Mouse (Mus musculus): ENCODE measurements at regions not wholly inside any gene's neighbourhood (a gene's known extent, or its start where the extent isn't known, plus 50 kb on each side); places are given as distances from the start of the nearest gene placed in this dataset.
A peak's percentile ranks its signal among the peaks of the same experiment; 100 is the strongest.

DNA sequence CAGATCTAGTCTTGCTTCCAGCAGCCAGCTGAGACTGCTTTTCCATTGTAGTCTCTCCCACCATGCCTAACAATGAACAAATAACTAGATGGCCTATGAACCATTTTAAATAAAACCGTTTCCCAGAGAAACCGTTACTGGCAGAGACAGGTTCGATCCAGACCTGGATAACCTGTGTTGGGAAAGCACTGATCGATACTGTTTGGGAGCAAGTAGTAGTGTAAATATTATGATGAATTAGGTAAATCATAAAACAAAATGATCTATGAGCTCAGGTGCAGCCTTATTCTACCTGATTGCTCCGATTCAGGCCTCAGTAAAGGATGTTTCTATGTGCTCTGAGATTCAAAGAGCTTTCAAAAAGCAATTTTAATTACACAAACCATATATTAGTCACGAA lies 211.9 kb upstream of the Nr5a2 start:
- no peak for DNase-seq (ENCODE audit: inconsistent age in 2 of 2, low spot score in 1 of 2)

DNA sequence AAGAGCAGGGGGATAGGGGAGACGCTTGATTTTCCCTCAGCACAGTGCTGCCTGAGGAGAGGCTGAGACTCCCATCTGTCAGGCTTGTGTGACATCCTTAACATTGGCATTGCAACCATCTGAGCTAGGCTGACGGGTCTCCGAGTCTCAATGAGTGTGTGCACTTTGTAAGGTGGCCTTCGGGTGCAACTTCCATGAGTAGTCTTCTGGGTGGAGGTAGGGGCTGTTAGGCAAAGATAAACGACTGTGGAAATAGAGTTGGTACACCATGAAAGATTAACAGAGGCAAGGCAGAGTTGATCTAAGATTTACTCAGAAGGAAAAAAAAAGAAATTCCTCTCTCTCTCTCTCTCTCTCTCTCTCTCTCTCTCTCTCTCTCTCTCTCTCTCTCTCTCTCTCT lies 211.2 kb upstream of the Nr5a2 start:
- DNase-seq (ENCODE audit: inconsistent age in 2 of 2, low spot score in 1 of 2) = no peak

DNA sequence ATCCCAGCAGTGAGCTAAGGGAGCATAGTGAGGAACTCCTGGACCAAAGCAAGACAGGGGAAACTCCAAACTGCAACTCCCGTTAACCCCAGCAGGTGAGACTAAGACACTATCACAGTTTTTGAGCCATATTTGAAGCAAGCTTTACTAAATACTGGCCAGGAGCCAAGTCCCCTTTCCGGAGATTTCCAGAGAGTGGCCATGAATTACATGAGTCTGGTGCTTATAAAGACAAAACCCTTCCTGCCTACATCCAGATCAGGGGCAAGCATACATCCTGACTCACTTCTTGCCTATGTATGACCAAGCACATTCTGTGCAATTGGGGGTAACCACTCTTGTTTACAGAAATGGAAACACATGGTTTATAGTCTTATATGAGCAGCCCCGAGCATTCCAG lies 187.6 kb upstream of the Nr5a2 start:
- DNase-seq (ENCODE audit: inconsistent age in 2 of 2, low spot score in 1 of 2) = peak in 1 of 2 experiments; percentile 23

DNA sequence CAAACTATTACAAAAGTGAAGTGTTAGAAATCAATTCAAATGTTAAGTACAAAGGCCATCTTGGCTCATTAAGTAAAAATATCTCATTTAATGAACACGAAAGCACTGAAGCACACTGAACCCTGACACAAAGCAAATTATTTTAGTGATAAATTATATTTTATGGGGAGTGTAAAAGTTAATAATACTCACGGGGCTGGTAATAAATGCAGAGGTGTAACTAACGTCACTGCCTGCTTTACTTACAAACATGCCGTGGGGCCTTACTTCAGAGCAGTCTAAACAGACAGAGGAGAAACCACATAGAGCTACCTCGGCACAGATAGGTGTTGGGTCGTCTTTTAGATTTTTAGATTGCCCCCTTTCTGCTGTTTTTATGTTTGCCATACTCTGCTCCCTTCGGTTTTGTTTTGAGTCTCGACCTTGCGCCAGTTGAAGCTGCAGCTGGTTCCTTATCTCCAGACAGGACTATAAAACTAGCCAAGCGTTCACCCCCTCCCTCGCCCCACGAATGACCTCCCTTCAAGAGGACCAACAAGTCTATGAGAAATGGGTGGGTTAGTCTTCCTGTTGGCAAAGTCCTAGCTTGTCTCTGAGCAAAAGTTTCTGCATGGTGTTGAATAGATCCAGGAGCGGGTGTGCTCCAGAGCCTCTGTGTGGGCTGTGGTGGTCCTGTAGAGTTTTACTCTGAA lies 181.8 kb upstream of the Nr5a2 start:
- no peak for DNase-seq (ENCODE audit: inconsistent age in 2 of 2, low spot score in 1 of 2)

DNA sequence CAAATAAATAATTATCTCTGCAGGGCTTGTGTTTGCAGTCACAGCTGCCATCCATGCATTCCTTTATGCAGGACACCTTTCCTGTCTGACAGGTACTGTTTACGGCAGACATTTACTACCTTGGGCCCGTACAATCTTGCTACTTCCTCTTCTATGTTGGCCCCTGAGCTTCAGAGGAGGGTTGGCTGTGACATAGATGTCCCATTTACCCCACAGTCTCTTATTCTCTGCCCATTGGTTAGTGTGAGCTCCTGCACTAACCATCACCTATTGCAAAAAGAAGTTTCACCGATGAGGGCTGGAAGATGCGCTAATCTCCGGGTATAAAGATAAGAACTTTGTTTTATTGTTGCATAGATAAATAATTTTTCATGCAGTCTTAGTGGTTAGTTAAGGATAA lies 181.1 kb upstream of the Nr5a2 start:
- no peak for DNase-seq (ENCODE audit: inconsistent age in 2 of 2, low spot score in 1 of 2)

DNA sequence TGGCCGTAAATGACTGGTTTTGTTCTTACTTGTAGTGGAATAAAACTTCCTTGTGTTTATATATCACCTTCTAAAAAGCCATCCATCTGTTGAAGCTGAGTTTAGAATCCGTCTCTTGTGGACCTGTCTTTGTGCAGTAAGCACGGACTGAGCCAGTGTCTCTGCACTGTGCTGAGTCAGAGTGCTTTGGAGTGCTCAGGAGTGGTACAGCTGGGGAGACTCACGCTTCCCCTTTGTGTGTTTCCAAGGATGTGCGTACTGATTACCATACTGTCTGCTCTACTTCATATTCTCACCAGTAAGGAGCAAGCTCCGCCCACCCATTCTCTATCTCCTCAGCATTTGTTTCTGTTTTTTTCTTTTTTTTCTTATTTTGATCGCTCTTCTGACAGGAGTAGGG lies 175.9 kb upstream of the Nr5a2 start:
- DNase-seq (ENCODE audit: inconsistent age in 2 of 2, low spot score in 1 of 2) = no peak

DNA sequence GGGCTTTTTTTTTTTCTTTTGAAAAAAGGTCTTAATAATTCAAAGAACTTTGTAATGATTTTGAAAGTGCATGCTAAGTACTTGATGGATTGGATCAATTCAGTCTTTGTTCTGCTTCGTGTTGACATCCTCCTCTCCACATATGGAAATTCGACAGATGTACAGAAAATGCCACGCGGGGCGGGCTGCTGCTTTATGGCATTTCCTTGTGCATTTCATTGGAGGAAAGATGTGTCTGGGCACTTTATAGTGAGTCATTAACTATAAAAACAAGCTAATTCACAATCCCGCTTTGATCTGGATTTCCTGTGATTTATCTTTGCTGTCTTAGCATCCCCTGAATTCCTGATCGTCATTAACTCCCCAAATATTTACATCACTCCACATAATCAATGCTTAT lies 173.5 kb upstream of the Nr5a2 start:
- DNase-seq (ENCODE audit: inconsistent age in 2 of 2, low spot score in 1 of 2) = no peak

DNA sequence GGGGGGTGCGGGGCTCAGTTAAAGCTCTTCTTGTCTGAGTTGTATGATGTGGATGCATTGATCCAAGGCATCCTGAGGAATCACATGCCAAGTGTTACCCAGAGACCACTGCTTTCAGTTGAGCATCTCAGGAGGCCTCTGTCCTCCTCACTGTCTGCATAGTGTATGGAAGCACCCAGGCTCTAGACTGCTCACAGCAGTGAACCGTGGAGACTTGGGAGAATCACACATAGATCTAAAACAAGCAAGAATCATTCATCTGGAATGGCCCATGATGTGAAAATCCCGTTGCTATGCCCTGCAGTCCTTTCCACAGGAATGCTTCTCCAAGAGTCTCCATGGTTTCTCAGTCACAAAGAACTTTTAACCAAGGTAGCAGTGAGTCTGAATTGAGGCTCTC lies 170.0 kb upstream of the Nr5a2 start:
- no peak for DNase-seq (ENCODE audit: inconsistent age in 2 of 2, low spot score in 1 of 2)

DNA sequence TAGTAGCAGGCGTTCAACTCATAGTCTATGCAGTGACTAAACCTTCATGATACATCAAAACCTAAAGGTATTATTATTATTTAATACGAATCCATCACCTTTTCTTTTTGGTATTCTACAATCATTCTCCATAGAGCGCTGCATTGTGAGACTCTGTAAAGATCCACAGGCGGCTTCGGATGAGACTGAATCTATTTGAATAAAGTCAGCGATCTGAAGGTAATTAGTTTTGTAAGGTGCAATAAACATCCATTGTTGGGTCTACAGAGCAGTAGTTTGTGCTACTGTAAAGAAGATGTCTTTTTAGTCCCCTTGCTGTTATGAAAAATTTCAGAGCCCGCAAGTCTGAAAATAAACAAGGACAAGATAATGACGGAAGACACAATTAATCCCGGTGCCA lies 168.9 kb upstream of the Nr5a2 start:
- DNase-seq (ENCODE audit: inconsistent age in 2 of 2, low spot score in 1 of 2) = no peak

DNA sequence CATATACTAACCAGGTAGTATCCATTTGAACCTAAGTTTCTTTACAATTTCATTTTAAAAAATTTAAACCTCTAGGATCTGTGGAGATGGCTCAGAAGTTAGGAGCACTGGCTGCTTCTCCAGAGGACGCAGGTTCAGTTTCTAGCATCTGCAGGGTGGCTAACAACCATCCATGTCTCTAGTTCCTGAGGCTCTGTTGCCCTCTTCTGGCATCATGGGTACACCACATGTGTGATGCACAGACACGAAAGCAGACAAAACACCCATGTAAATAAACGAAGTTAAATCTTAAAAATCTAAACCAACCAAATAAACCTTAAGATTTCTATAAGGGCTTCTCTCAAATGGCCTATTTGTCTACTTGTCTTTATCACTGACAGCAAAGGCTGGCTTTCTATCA lies 157.6 kb upstream of the Nr5a2 start:
- no peak for DNase-seq (ENCODE audit: inconsistent age in 2 of 2, low spot score in 1 of 2)

DNA sequence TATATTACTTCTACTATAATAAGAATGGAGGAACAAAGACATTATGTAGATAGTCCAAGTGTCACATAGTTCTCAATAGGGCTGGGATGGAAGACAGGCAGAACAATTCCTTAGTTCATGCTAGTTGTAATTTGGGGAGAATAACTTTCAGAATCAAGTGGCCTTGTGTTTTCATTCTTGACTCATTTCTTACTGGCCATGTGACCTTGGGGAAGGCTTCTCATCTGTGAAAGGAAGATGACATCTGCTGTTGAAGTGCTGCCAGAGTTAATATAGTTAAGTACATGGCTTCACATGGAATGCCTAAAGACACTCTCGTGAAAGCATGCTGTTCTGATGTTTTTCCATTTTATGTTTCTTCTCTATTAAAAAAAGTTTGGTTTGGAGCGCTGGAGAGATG lies 146.2 kb upstream of the Nr5a2 start:
- peak; percentile 20 to 64 for DNase-seq (ENCODE audit: inconsistent age in 2 of 2, low spot score in 1 of 2)

DNA sequence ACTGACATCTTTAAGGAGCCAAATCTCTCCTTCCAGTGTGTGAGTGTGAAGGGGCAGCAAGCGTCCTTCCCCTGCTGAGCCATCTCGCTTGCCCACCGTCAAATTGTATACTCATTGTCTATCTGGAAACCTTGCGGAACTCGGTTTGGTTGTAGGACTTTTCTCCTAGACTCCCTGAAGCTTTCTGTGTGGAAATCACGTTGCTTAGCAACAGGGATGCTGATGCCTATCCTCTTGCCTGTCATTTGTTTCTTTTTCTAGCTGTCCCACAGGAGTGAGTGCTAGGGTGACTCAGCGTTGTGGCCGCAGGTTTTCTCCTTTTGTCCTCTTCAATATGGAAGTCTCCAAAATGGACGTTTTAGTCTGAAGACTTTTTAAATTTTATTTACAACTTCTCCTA lies 131.5 kb upstream of the Nr5a2 start:
- no peak for DNase-seq (ENCODE audit: inconsistent age in 2 of 2, low spot score in 1 of 2)

DNA sequence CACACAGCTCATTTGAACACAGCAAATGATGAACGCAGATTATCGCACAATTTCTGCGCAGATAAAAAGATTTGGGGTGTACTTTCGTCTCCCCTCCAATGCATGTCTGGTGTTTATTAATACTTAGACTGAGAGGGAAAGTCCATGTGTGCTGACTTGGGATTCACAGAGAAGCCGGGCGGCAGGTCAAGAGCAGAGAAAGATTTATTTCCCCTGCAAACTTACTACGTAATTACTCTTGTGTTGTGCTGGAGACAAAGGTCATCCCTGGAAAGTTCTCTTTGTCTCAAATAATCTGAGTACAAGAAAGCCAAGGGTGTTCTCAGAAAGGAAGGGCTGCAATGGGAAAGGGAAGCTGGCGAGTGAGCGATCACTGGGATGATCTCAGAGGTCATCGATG lies 127.9 kb upstream of the Nr5a2 start:
- DNase-seq (ENCODE audit: inconsistent age in 2 of 2, low spot score in 1 of 2) = peak; percentile 23 to 64

DNA sequence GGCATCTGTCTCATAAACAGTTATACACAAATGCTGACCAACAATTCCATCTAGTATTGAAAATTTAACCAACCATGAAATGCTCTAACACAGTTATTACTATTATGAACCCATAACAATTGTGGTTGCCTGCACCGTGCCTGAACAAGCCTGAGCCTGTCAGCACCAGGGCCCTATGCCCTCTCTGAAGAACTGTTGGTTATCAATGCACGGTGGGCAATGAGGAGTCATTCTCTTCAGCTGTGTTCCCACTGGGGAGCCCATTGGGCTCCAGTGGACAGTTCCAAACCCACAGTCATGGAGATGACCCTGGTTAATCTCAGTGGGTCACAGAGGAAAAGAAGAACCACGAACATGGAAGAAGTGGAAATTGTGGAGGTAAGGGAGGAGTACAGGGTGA lies 126.5 kb upstream of the Nr5a2 start:
- no peak for DNase-seq (ENCODE audit: inconsistent age in 2 of 2, low spot score in 1 of 2)

DNA sequence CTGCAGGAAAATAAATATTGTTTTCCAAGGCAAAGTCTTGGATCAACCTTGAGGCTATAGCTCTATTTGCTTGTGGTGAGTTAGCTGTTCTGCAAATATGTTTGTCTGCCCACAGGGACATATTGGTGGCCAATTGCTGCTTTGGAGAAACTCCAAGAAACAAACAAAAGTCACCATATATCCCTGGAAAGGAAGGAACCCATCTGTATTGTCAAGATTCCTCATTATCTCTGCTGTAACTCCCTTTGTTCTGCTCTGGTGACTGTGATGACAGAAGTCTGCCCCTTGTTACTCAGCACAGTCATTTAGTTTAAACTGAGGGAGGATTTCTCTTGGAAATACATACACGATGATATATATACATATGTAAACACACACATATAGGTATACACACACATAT lies 123.3 kb upstream of the Nr5a2 start:
- no peak for DNase-seq (ENCODE audit: inconsistent age in 2 of 2, low spot score in 1 of 2)

DNA sequence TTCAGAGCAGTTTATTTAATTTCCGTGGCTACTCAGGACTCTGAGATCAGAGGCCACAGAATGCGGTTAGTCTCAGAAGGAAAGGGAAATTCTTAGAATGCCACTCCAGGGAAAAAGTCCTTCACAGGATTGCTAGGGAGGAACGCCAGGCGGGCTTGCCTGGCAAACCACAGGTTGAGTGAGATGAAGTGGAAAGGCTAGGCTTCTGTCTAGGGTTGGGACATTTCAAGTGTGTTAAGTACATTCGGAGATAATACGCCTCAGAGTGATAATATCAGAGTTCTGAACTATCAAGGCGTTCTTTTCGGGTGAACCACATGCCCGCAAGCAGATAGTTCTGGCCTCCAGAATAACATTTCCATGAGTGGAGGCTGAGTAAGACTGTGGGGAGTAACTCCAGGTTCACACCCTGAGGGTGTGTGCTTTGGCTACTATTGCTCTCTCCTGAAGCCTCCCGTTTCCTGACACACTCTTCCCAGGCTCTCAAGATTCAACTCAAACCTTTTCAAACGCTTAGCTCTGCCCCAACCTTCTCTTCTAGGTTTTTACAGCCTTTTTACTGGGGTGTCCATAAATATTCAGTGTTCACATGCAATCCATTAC lies 119.3 kb upstream of the Nr5a2 start:
- DNase-seq (ENCODE audit: inconsistent age in 2 of 2, low spot score in 1 of 2) = no peak

DNA sequence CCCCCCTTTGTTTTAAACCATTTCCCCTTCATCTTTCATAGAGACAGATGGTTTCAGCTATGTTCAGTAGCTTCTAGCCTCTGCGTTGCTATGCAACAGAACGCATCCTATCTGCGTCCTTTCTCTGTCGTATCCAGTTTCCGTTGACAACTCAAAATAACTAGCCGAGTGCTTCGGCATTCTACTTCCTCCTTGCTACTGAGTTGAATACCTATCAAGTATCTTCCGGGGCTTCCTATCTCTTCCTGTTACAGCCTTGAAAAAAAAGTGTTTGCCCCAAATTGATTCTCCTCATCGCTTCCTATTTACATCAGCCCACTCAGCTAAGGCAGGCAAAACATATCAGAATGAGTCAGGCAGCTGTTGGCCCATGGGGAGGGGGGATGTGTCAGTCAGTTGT lies 114.5 kb upstream of the Nr5a2 start:
- DNase-seq (ENCODE audit: inconsistent age in 2 of 2, low spot score in 1 of 2) = peak in 1 of 2 experiments; percentile 30

DNA sequence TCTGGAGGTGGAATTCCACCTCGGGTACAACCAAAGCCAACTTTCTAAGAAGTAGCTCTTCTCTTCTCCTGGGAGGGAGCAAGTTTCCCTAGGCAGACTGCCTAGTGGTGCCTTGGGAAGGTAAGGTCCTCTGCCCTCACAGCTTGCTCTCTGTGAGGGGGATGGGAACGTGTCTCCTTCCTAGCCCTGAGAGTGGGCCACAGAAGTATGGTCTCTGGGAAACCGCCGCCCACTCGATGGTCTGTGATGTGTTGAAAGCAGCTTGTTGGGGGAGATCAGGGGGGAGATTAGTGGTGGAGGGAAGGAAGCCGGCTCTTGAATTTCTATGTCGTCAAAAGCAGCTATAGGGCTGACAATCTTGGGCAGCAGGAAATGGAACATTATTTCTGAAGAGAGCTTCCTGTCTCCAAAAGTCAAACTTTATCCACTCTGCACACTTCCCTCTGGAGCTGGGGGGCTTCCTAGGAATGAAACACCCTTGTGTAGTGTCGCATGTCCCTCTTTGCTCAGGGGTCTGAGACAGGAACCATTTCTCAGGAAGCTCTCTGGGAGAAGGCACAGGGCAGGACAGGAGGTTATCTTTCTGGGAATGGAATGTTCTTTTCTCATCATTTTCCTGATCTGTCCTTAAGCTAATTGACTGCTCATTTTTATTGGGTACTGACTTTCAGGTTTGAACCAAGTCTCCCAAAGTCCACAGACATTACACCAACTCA lies 113.8 kb upstream of the Nr5a2 start:
- peak in 1 of 2 experiments; percentile 23 for DNase-seq (ENCODE audit: inconsistent age in 2 of 2, low spot score in 1 of 2)

DNA sequence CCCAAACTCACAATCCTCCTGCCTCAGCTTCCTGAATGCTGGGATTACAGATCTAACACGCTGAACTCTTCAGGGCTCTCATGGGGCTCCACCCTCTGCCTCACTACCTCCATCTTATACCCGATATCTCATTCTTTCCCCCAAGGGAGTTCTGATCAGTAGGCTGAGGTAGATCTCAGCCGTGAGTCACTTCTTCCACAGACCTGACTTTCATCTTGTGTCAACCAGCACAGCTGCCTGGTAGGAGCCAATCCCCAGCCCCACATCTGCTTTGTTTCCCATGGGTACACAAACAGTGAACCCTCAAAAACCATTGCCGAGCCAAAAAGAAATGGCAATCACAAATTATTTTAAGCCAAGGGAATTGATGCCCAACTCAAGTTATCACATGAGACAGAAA lies 100.7 kb upstream of the Nr5a2 start:
- no peak for DNase-seq (ENCODE audit: inconsistent age in 2 of 2, low spot score in 1 of 2)

DNA sequence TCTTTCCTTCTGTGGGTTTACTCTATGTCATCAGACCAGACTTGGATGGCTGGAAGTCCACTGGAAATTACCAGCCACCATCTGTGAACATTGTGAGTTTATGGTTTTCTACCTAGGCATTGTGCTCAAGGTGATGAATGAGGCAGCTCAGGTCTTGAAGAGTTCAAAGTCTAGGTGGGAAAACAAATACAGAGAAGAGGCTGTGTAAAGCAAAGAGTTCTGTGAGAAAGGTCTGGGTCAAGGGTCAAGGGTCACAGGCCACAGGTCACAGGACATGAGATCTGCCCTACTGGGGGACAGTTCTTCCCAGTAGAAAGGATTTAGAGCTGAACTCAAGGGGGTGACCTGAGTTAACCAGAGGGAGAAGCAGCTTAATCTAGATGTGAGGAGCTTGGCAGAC lies 92.9 kb upstream of the Nr5a2 start:
- no peak for DNase-seq (ENCODE audit: inconsistent age in 2 of 2, low spot score in 1 of 2)

DNA sequence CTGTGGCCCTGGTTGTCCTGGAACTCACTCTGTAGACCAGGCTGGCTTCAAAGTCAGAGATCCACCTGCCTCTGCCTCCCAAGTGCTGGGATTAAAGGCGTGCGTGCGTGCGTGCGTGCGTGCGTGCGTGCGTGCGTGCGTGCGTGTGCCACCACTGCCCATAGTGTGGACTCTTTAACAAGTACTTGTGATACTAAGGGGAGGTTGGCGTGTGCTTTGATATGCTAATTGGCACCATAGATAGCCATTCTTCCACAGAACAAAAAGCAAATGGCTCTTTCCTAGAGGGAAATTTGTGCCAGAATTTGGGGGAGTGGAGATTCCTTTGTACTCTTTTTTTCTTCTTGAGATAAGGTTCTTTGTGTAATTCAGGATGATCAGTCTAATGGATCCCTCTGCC lies 91.3 kb upstream of the Nr5a2 start:
- DNase-seq (ENCODE audit: inconsistent age in 2 of 2, low spot score in 1 of 2) = no peak

DNA sequence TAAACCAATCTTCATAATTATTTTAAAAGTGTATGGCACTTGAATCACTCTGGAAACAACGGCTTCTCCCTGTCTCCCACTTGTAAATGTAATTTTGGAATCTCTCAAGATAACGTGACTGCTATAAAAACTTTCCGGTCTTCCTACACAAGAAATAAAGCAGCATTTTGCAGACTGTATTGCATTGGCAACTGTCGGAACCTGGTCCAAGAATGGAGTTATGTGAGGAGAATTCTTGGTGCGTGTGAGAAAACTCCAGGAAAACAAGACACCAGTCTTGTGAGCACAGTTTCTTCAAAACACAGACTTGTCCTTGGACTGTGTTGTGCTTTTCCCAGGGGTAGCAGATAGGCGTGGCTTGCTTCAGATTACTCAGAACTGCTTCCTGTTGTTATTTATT lies 83.8 kb upstream of the Nr5a2 start:
- no peak for DNase-seq (ENCODE audit: inconsistent age in 2 of 2, low spot score in 1 of 2)

Data from adrenal gland, adult (tissue).